In genomic region chr8:125235898-125236835, GRCm38 (mm10) we compare ENCODE assay signal across 8 mouse cellular contexts.
DNase-seq lines count a peak whose midpoint lies in the region; ATAC-seq and TF ChIP-seq lines count a peak whose summit lies in the region.

No protein-coding gene starts in this region.

- H3K4me1 ChIP-seq in cerebellum, adult 2 months (ENCODE audit: control insufficient read depth, insufficient read depth, low read length), result peaks cover 5% of the 10 kb centered on the region; the same call in 1 of the 2 replicates
- no peaks in the 10 kb centered on the region for H3K4me1 ChIP-seq in intestine, postnatal 0 days (replicated peaks; ENCODE audit: control insufficient read depth, insufficient read depth, low read length)

- no peaks in the 10 kb centered on the region for H3K9me3 ChIP-seq in intestine, postnatal 0 days (ENCODE audit: control insufficient read depth)

- no peak overlapping the region for H3K9ac ChIP-seq in intestine, postnatal 0 days (ENCODE audit: low read depth, low read length)

- no peak for TF ChIP-seq CTCF in cerebellum, adult 2 months (IDR thresholded peaks at IDR 0.05; ENCODE audit: borderline replicate concordance, insufficient read depth, low read depth, low read length)
- no peak for TF ChIP-seq CTCF in intestine, postnatal 0 days (IDR thresholded peaks at IDR 0.05; ENCODE audit: low read depth)

- peak; percentile 20 to 25 for DNase-seq in cerebellum, adult 2 months
- peak; percentile 67 for DNase-seq in Muller cell, postnatal 12 days (ENCODE audit: inconsistent ontology term)
- DNase-seq in heart, adult 18-20 months, result peak; percentile 56 to 69
- DNase-seq in right cerebral cortex, postnatal 25 days, result peak; percentile 34
- DNase-seq in kidney, postnatal 10 days, result no peak
- DNase-seq in kidney, postnatal 36 days, result no peak

- 24% methylated on average over 22 of the region's 22 CpGs for whole genome bisulfite sequencing in cerebellum, adult 2 months
- WGBS in intestine, postnatal 0 days, result 26% methylated on average over 22 of the region's 22 CpGs

- no peak for ATAC-seq in cerebellum, adult (ENCODE audit: insufficient number of reproducible peaks, low FRiP score, low TSS enrichment)
- ATAC-seq in intestine, postnatal 0 days, result no peak

- H3K4me3 ChIP-seq in cerebellum, adult 2 months (replicated peaks; ENCODE audit: insufficient read depth, low read depth, low read length), result peak overlapping the region; percentile 5
- H3K4me3 ChIP-seq in intestine, postnatal 0 days (ENCODE audit: low read depth, low read length), result no peak overlapping the region

- TF ChIP-seq POLR2A in cerebellum, adult 2 months (IDR thresholded peaks at IDR 0.05; ENCODE audit: borderline replicate concordance, insufficient read depth, low read length), result no peak

- no peaks in the 10 kb centered on the region for H3K27me3 ChIP-seq in cerebellum, adult 2 months (ENCODE audit: control insufficient read depth, insufficient read depth, low read length)
- H3K27me3 ChIP-seq in intestine, postnatal 0 days (replicated peaks; ENCODE audit: control insufficient read depth, insufficient read depth, low read length), result no peaks in the 10 kb centered on the region

- H3K36me3 ChIP-seq in intestine, postnatal 0 days (ENCODE audit: control insufficient read depth, insufficient read depth), result no peaks in the 10 kb centered on the region

- H3K27ac ChIP-seq in cerebellum, adult 2 months (ENCODE audit: insufficient read depth, low read length), result no peak overlapping the region
- H3K27ac ChIP-seq in intestine, postnatal 0 days (ENCODE audit: low read depth, low read length), result no peak overlapping the region

- peak overlapping the region; percentile 44 for H3K4me2 ChIP-seq in intestine, postnatal 0 days (replicated peaks; ENCODE audit: low read depth)

Comparison
In these comparisons a context has a peak if more than half of its experiments do, and no peak if none do; other contexts are left out.
1. DNase-seq: peak in cerebellum, adult 2 months (2 of 2), Muller cell, postnatal 12 days (single experiment), heart, adult 18-20 months (2 of 2) and right cerebral cortex, postnatal 25 days (single experiment); none in kidney, postnatal 10 days (single experiment) and kidney, postnatal 36 days (0 of 2).